Mouse (Mus musculus) heart, postnatal 4 days (tissue): ENCODE measurements at regions not wholly inside any gene's neighbourhood (a gene's known extent, or its start where the extent isn't known, plus 50 kb on each side); places are given as distances from the start of the nearest gene placed in this dataset.

Experiments
- DNase-seq: peaks from one replicate; pipeline ENCODE4 v3.0.0; 2021

GRCm38 (mm10) chr11:8224366-8224765, 440.0 kb downstream of the Tns3 start:
- DNase-seq, result no peak

DNA sequence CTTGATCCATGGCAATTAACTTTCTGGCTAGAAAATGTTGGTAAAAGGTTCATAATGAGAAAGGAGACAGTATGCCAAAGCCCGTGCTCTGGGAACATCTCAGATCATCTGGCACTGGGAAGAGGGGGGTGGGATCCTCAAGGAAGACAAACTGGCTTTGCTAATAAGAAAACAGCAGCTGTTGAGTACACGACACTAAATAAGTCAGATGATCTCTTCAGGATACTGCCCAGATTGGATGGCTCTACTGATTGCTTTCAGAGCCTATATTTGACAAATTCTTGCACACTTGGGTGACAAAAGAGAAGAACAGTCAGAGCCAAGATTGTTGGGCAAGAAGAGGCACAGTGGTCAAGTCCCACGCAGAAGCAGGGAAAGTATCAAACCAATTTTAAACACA, 443.7 kb downstream of the Tns3 start:
- no peak for DNase-seq

GRCm38 (mm10) chr11:8219911-8220310, 444.4 kb downstream of the Tns3 start:
- DNase-seq, result no peak

- peak; percentile 72 for DNase-seq
Observed at GRCm38 (mm10) chr11:8215634-8216033, 448.7 kb downstream of the Tns3 start.

DNA sequence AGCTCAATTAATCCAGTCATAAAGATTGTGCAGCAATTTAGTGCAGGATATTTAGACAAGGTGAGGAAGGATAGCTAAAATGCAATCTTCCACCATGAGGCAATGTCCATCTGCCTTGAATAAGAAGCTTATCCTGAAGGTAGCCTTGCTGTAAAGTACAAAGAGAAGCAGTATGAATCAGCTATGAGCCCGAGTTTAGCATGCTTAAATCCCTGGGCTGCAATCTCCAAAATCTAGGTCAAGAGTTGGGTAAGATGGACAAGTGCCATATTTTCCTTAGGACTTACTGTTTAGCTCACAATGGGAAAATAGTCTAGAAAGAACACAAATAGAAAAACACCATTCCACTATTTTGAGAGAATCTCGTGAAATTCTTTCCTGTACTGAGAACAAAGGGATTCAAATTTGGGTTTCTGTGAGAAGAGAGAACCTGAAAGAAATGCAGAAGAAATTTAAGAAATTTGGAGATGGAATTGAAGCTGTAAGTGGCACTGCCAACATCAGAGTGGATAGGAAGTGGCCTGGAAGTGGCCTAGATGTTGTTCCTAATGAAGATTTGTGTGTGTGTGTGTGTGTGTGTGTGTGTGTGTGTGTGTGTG, 449.9 kb downstream of the Tns3 start:
- no peak for DNase-seq

GRCm38 (mm10) chr11:8213130-8213529, 451.2 kb downstream of the Tns3 start:
- no peak for DNase-seq

- DNase-seq, result no peak
Observed at GRCm38 (mm10) chr11:8212714-8213113, 451.6 kb downstream of the Tns3 start.

DNA sequence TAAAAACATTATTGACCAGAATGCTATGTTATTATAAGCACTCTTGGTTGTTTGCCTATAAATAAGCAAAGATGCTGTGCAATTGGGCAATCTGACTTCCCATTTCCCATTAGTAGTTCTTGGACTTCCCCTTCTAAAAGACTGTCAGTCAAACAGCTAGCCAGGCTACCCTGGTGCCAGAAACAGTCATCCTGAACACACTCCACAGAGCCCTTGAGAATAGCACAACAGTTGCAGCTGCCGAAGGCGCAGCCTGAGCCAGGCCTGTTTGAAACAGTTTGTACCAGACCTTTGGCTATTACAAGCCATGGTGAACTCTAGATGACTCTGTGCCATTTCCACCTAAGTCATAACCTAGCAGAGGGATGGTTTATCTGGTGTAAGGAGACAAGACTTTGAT, 455.3 kb downstream of the Tns3 start:
- DNase-seq, result peak; percentile 25

DNA sequence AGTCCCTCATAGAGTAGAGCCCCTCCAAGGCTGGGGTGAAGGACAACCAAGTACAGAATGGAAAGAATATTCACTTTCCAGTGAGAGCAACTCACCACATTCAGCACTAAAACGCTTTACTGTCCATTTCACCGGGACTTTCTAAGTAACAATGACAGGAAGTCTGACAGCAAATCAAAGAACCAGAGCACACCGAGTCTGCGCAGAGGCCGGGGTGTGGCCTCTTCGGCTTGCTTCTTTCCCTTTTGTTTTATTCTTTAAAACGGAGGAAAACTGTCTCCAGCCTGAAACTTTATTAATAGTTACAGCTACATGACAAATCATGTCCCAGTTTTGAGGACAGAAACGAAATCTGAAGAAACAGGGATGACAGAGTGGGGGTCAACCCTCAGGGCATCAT, 465.0 kb downstream of the Tns3 start:
- no peak for DNase-seq
